Mouse (Mus musculus) intestine, embryonic 16.5 days (tissue): ENCODE data around the gene Il9. TPM values are rescaled to one million over a fixed set of nuclear protein-coding genes. Genes with fewer than 3 reads are reported as not detected.

ENCODE experiments used
- ATAC-seq: fragments of 200-750 bp; cut with Nextera tagmentation; 2 replicates; pipeline ENCODE4 v1.8.0; 2017; ENCODE audit warnings: moderate TSS enrichment, moderate library complexity
- H3K27ac ChIP-seq: fragments of 300-500 bp; sonication (generic); 2 replicates; pipeline ENCODE4 v1.5.1; 2014; ENCODE audit warnings: mild to moderate bottlenecking, low read length
- H3K27me3 ChIP-seq: fragments of 300-500 bp; sonication (generic); replicated peaks from 2 replicates; pipeline ENCODE4 v1.6.1; 2014; ENCODE audit warnings: low read length, control low read depth, mixed read lengths; ENCODE audit not compliant: control insufficient read depth, insufficient read depth
- H3K36me3 ChIP-seq: fragments of 300-500 bp; sonication (generic); 2 replicates; pipeline ENCODE4 v1.6.1; 2014; ENCODE audit warnings: low read length, control low read depth; ENCODE audit not compliant: control insufficient read depth, insufficient read depth
- H3K4me1 ChIP-seq: fragments of 300-500 bp; sonication (generic); 2 replicates; pipeline ENCODE4 v1.6.1; 2014; ENCODE audit warnings: low read length, control low read depth, mixed read lengths; ENCODE audit not compliant: control insufficient read depth, insufficient read depth
- H3K4me2 ChIP-seq: fragments of 300-500 bp; sonication (generic); 2 replicates; pipeline ENCODE4 v1.6.1; 2014; ENCODE audit warnings: low read depth, low read length, control low read depth
- H3K4me3 ChIP-seq: fragments of 300-500 bp; sonication (generic); 2 replicates; pipeline ENCODE4 v1.5.1; 2014; ENCODE audit warnings: mild to moderate bottlenecking, low read length
- H3K9ac ChIP-seq: fragments of 300-500 bp; sonication (generic); 2 replicates; pipeline ENCODE4 v1.6.1; 2014; ENCODE audit warnings: low read depth, low read length
- H3K9me3 ChIP-seq: fragments of 300-500 bp; sonication (generic); 2 replicates; pipeline ENCODE4 v1.6.1; 2016; ENCODE audit warnings: low read length, control low read depth; ENCODE audit not compliant: control insufficient read depth
- WGBS: fragments of 180-500 bp; shearing (Covaris S2); extraction: QIAGEN DNeasy Blood & Tissue Kit; methylation state at CpG from one replicate; pipeline ENCODE4 v1.1.7; 2014; 5-methylcytosine and 5-hydroxymethylcytosine counted together
- polyA plus RNA-seq: library from polyadenylated mRNA; unstranded; fragments of >200 nt; fragmentation: Nextera tagmentation; extraction: Ambion mirVana; gene quantifications from 2 replicates; pipeline ENCODE4 v1.2.1, GENCODE M21; 2015

Il9 gene
- polyA plus RNA-seq, 1 experiment from 2014 or later = not detected

DNA sequence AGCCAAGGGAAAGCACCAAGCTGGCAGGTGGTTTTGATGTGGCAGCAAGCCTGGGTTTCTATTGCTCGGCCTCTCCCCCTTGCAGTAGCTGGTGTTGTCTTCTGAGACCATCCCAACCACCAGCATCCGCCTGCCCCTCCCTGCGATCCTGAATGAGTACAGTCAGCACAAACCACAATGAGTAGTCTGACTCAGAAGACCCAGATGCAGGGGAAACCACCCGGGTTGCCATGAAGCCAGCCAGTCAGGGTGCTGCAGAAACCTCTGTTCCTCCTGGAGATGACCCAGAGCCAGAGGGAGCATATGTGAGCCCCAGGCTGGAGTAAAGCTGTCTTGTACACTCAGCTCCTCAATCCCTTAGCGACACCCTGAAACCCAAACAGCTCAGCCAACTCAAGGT lies 5.3 kb downstream of the Il9 start:
- H3K9me3 ChIP-seq = no peaks in the 10 kb centered on the region
- H3K4me1 ChIP-seq = no peaks in the 10 kb centered on the region
- no peak overlapping the region for H3K4me2 ChIP-seq
- H3K27ac ChIP-seq = no peak overlapping the region
- no peaks in the 10 kb centered on the region for H3K27me3 ChIP-seq
- no peak overlapping the region for H3K4me3 ChIP-seq
- 76% methylated on average over 5 of the region's 5 CpGs for WGBS
- no peak overlapping the region for H3K9ac ChIP-seq
- H3K36me3 ChIP-seq = no peaks in the 10 kb centered on the region
- no peak for ATAC-seq

DNA sequence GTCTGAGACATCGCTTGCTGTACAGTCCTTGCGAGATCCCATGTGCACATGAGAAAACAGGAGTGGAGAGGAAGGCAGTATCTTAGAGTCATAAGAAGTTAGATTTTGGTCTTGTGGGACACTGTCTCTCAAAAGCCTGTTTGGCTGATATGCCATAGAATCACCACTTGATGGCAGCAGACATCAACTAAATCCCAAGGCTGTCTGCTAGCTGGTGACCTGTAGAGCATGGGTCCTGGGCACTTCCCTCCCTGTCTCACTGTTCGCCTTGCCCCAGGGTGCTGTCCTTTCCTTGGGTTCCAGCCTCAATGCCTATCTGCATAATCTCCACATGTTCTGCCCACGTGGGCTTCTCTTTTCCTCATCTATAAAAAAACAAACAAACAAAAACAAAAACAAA lies 6.7 kb downstream of the Il9 start:
- no peaks in the 10 kb centered on the region for H3K27me3 ChIP-seq
- no peaks in the 10 kb centered on the region for H3K9me3 ChIP-seq
- no peak overlapping the region for H3K9ac ChIP-seq
- no peak overlapping the region for H3K4me3 ChIP-seq
- no peaks in the 10 kb centered on the region for H3K4me1 ChIP-seq
- 34% methylated on average over 4 of the region's 4 CpGs for WGBS
- no peak for ATAC-seq
- no peaks in the 10 kb centered on the region for H3K36me3 ChIP-seq
- no peak overlapping the region for H3K4me2 ChIP-seq
- H3K27ac ChIP-seq = no peak overlapping the region

DNA sequence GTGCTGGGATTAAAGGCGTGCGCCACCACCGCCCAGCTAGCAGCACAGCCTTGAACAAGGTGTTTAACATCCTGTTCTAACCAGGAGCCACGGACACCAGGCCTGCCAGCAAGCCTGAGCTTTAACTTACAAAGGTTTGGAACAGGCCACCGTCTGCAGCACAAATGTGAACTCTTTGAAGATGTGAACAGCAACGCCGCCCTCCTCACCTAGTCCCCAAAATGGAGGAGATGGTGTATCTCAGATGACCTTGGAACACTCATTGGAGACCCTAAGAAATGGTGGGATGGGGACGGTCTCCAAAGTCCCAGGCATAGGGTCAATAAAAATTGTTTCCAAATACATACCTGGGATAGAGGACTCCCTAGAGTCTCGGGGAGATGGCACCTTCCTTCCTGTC lies 9.4 kb downstream of the Il9 start:
- Histone ChIP-seq H3K27me3 (no peaks in the 10 kb centered on the region), H3K4me3 (no peak overlapping the region), H3K27ac (no peak overlapping the region), H3K4me2 (no peak overlapping the region), H3K9ac (no peak overlapping the region), H3K9me3 (no peaks in the 10 kb centered on the region), H3K36me3 (no peaks in the 10 kb centered on the region), H3K4me1 (no peaks in the 10 kb centered on the region)
- 89% methylated on average over 9 of the region's 9 CpGs for WGBS
- ATAC-seq = no peak

DNA sequence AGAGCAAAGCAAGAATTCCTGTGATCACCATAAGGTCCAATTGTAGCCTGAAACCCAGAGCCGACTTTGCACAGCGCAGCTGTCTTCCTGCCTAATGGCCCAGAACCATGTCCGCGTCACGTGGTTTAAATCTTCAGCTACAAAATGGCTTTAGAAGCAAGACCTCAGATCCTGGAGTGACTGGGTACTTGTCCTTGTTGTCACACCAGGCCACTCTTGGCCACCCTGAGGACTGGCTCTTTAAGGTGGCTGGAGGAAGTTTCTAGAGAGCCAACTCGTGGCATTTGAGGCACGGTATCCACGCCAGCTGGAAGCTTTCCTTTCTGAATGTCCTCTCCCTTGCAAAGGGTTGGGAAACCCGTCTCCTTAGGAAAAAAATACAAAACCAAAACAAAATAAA lies 10.1 kb downstream of the Il9 start:
- no peaks in the 10 kb centered on the region for H3K4me1 ChIP-seq
- no peak overlapping the region for H3K4me3 ChIP-seq
- no peak for ATAC-seq
- H3K27ac ChIP-seq = no peak overlapping the region
- H3K27me3 ChIP-seq = no peaks in the 10 kb centered on the region
- no peak overlapping the region for H3K9ac ChIP-seq
- H3K4me2 ChIP-seq = no peak overlapping the region
- H3K36me3 ChIP-seq = no peaks in the 10 kb centered on the region
- WGBS = 57% methylated on average over 9 of the region's 9 CpGs
- no peaks in the 10 kb centered on the region for H3K9me3 ChIP-seq

DNA sequence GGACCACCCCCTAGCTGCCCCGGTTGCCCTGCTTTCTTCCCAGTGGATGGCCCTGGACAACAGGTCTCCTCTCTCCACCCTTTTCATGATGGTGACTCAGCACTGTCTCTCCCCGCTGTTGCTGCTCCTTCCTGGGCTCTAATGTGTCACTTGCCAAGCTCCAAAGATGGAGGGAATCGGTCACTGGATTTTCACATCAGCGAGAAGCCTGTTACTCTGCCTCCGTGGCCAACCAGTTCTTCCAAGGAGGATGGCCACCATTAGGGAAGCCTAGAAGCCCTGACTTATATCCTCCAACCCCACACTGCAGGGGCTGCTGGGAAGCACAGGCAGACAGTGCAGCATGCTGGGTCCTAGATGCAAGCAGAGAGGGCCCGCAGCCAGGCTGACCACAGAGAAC lies 10.8 kb downstream of the Il9 start:
- 81% methylated on average over 6 of the region's 6 CpGs for WGBS
- Histone ChIP-seq H3K9ac (no peak overlapping the region), H3K4me3 (no peak overlapping the region), H3K36me3 (no peaks in the 10 kb centered on the region), H3K4me1 (no peaks in the 10 kb centered on the region), H3K27me3 (no peaks in the 10 kb centered on the region), H3K9me3 (no peaks in the 10 kb centered on the region), H3K4me2 (no peak overlapping the region), H3K27ac (no peak overlapping the region)
- ATAC-seq = no peak

DNA sequence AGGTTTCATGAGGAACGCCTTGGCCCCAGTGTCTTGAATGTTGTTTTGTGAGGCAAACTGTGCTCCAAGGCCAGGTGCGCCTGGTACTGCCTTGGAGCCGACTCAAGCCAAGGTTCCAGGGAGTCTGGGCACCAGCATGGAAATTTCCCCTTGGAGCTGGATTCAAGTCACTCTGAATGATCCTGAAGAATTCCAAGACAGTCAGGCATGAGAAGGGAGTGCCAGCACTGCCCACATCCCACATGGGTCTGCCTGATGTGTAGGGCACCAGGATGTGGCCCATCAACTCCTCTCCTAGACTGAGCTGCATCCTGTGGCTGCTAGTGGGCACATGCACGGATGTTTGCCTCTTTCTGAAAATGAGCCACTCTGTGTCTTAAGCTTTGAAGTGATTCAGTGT lies 13.5 kb downstream of the Il9 start:
- Histone ChIP-seq H3K4me1 (no peaks in the 10 kb centered on the region), H3K4me2 (no peak overlapping the region), H3K27me3 (no peaks in the 10 kb centered on the region), H3K4me3 (no peak overlapping the region), H3K9ac (no peak overlapping the region), H3K27ac (no peak overlapping the region), H3K36me3 (no peaks in the 10 kb centered on the region), H3K9me3 (no peaks in the 10 kb centered on the region)
- WGBS = 94% methylated on average over 4 of the region's 4 CpGs
- no peak for ATAC-seq

DNA sequence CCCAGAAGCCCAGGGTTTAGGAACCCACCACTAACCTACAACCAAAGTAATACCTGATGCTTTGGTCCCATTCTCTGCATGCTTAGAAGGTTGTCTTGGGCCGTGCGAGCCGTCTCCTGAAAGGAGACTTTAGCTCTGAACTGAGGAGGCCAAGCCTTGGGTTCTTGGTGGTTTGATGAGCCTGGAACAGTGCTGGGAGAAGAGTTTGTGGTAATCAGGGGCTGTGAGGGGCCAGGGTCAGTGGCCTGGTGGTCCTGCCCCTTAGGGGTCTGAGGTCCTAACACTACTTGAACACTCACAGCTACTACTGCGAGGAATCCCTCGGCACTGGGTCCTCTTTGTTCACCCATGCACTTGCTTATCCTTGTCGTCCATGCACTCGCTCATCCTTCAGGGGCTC lies 14.3 kb downstream of the Il9 start:
- no peak overlapping the region for H3K27ac ChIP-seq
- no peak for ATAC-seq
- H3K36me3 ChIP-seq = no peaks in the 10 kb centered on the region
- H3K9ac ChIP-seq = no peak overlapping the region
- H3K27me3 ChIP-seq = no peaks in the 10 kb centered on the region
- no peak overlapping the region for H3K4me2 ChIP-seq
- 98% methylated on average over 7 of the region's 7 CpGs for WGBS
- H3K9me3 ChIP-seq = no peaks in the 10 kb centered on the region
- no peaks in the 10 kb centered on the region for H3K4me1 ChIP-seq
- no peak overlapping the region for H3K4me3 ChIP-seq

DNA sequence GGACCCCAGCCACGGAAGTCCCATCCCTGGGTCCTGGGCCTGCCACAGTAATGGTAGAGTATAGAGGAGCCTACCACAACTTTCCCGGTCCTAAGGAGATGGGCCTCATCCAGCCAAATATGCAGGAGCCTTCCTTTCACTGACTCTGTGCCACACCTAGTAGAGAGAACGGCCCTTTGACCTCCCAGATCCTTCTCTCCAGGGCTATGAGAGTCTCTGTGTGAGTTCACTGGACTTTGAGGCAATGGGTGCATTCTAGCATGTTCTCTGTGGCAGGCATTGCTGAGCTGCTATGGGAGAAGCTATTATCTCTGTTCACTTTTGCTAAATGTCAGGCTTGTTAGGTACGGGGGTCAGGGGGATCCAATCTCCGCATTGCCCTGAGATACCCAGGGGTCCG lies 18.3 kb downstream of the Il9 start:
- no peaks in the 10 kb centered on the region for H3K36me3 ChIP-seq
- ATAC-seq = peak; percentile 42; the same call in 1 of the 2 replicates
- H3K9ac ChIP-seq = no peak overlapping the region
- WGBS = 76% methylated on average over 6 of the region's 6 CpGs
- no peaks in the 10 kb centered on the region for H3K27me3 ChIP-seq
- H3K27ac ChIP-seq = no peak overlapping the region
- no peaks in the 10 kb centered on the region for H3K4me1 ChIP-seq
- no peak overlapping the region for H3K4me3 ChIP-seq
- H3K4me2 ChIP-seq = no peak overlapping the region
- no peaks in the 10 kb centered on the region for H3K9me3 ChIP-seq

DNA sequence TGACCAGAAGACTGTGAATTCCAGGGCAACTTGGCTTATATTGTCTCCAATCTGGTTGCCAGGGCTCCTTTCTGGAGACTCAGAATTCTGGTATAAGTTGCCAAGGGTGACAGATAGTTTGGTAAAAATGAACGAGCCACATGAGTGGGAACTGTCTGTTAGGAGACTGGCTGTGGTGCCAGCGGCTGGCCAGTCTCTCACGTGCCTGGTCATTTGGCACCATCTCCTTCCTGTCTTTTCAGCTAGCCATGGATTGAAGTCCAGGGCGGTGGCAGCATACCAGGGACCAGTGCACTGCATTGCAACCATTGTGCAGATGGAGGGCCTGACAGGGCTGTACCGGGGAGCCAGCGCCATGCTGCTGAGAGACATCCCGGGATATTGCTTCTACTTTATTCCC lies 18.8 kb downstream of the Il9 start:
- Histone ChIP-seq H3K27ac (no peak overlapping the region), H3K4me2 (no peak overlapping the region), H3K9ac (no peak overlapping the region), H3K4me3 (no peak overlapping the region), H3K9me3 (no peaks in the 10 kb centered on the region), H3K4me1 (peaks cover 2% of the 10 kb centered on the region; the same call in 1 of the 2 replicates), H3K27me3 (no peaks in the 10 kb centered on the region), H3K36me3 (no peaks in the 10 kb centered on the region)
- WGBS = 91% methylated on average over 7 of the region's 7 CpGs
- no peak for ATAC-seq

DNA sequence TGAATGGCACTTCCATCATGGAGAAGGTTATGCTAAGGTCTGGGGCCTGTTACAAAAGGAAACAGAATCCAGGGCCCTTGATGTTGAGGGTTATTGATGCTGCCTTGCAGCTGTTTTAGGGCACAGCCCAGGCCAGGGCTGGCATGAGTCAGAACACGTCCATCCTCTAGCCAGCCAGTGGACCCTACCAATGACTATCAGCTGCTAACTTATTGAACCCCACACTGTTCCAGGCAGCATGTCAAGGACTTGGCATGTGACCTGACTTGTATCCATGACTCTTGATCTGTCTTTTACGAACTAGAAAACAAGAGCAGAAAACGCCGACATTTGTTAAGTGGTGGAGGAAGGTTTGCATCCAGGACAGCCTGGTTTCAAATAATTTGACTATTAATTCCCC lies 19.3 kb downstream of the Il9 start:
- ATAC-seq = no peak
- Histone ChIP-seq H3K9me3 (no peaks in the 10 kb centered on the region), H3K4me3 (no peak overlapping the region), H3K27ac (no peak overlapping the region), H3K4me2 (no peak overlapping the region), H3K36me3 (no peaks in the 10 kb centered on the region), H3K9ac (no peak overlapping the region), H3K27me3 (no peaks in the 10 kb centered on the region), H3K4me1 (peaks cover 6% of the 10 kb centered on the region; the same call in 1 of the 2 replicates)
- 90% methylated on average over 4 of the region's 4 CpGs for WGBS
